Mouse (Mus musculus) stomach, postnatal 0 days (tissue): ENCODE measurements around the gene Flnb.

Source experiments
- CTCF ChIP-seq: IDR thresholded peaks from 2 replicates; pipeline ENCODE4 v1.5.1; 2016; ENCODE audit warnings: antibody characterized with exemption, low read depth, mild to moderate bottlenecking, moderate library complexity
- EP300 ChIP-seq: optimal IDR thresholded peaks from 2 replicates; pipeline ENCODE3; 2016; ENCODE audit warnings: antibody characterized with exemption

DNA sequence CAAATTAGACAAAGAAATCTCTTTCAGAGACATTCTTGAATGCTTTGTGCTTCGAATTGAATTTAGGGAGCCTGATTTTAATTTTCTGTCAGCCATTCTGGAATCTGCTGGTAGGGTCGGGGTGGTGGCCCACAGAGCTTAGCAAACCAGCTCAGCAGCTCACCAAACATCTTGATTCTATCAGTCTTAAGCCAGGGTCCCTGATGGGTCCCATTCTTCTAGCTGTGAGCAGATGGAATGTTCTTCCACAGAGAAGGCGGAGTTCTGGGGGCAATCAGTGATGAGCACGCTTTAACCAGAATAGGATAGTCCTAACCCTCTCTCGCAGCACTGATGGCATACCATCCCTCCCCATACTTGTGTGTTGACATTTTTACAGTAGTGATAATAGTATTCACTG, 37.7 kb downstream of the Flnb start:
- TF ChIP-seq CTCF (no peak), EP300 (no peak)
